Mouse (Mus musculus) mouse embryonic stem cell (cell line): Measurements from ENCODE around the gene Hip1r.

Experiments
- in situ Hi-C, 2 experiments: fragments of 300-500 bp; cut with MboI; formaldehyde crosslinking; loops; 1 replicate in 1 of 2; 3 replicates in 1 of 2; pipeline ENCODE4 v1.14.3; 2019 to 2020; ENCODE audit warnings: low sequenced_read_pairs in 2 of 2, low pct_unique_long_range_greater_than_20kb in 1 of 2, mixed read lengths in 1 of 2; ENCODE audit not compliant: unreplicated experiment in 1 of 2

The Hip1r gene

GRCm38 (mm10) chr5:123969216-123969615 is 4.2 kb upstream of the Hip1r start:
- in situ Hi-C loops, result no loop called here

GRCm38 (mm10) chr5:123970576-123970975 is 2.9 kb upstream of the Hip1r start:
- in situ Hi-C loops, result no loop called here

- in situ Hi-C loops, result no loop called here
Observed at GRCm38 (mm10) chr5:123972453-123972852, 975 bp upstream of the Hip1r start.

- in situ Hi-C loops, result no loop called here
Observed at GRCm38 (mm10) chr5:123974179-123974485, 704 bp downstream of the Hip1r start.

GRCm38 (mm10) chr5:123974616-123975111 is 1.2 kb downstream of the Hip1r start:
- in situ Hi-C loops, result no loop called here

GRCm38 (mm10) chr5:123975668-123976180 is 2.3 kb downstream of the Hip1r start:
- in situ Hi-C loops, result no loop called here

GRCm38 (mm10) chr5:123977231-123977630 is 3.8 kb downstream of the Hip1r start:
- in situ Hi-C loops, result no loop called here

- in situ Hi-C loops, result no loop called here
Observed at GRCm38 (mm10) chr5:123978131-123978530, 4.7 kb downstream of the Hip1r start.

GRCm38 (mm10) chr5:123979221-123979979 is 6.0 kb downstream of the Hip1r start:
- in situ Hi-C loops, result no loop called here

- in situ Hi-C loops, result no loop called here
Observed at GRCm38 (mm10) chr5:123979980-123980369, 6.5 kb downstream of the Hip1r start.

GRCm38 (mm10) chr5:123980521-123981249 is 7.3 kb downstream of the Hip1r start:
- in situ Hi-C loops, result no loop called here

GRCm38 (mm10) chr5:123981250-123981554 is 7.8 kb downstream of the Hip1r start:
- in situ Hi-C loops, result no loop called here

GRCm38 (mm10) chr5:123982838-123983237 is 9.4 kb downstream of the Hip1r start:
- in situ Hi-C loops, result no loop called here

- in situ Hi-C loops, result no loop called here
Observed at GRCm38 (mm10) chr5:123985434-123985833, 12.0 kb downstream of the Hip1r start.

- in situ Hi-C loops, result no loop called here
Observed at GRCm38 (mm10) chr5:123986925-123987324, 13.5 kb downstream of the Hip1r start.

- in situ Hi-C loops, result no loop called here
Observed at GRCm38 (mm10) chr5:123987511-123987910, 14.1 kb downstream of the Hip1r start.

- in situ Hi-C loops, result no loop called here
Observed at GRCm38 (mm10) chr5:123989941-123990885, 16.8 kb downstream of the Hip1r start.

GRCm38 (mm10) chr5:123991321-123991720 is 17.9 kb downstream of the Hip1r start:
- in situ Hi-C loops, result no loop called here

GRCm38 (mm10) chr5:123992193-123992637 is 18.8 kb downstream of the Hip1r start:
- in situ Hi-C loops, result no loop called here
